Mouse (Mus musculus) adrenal gland (tissue): ENCODE results near the gene Gm13090.

Source experiments
- intact Hi-C: fragments of 180-260 bp; cut with DNase I; formaldehyde crosslinking; loops from one replicate; pipeline ENCODE4 v1.15.1; 2025

Gm13090 gene

DNA sequence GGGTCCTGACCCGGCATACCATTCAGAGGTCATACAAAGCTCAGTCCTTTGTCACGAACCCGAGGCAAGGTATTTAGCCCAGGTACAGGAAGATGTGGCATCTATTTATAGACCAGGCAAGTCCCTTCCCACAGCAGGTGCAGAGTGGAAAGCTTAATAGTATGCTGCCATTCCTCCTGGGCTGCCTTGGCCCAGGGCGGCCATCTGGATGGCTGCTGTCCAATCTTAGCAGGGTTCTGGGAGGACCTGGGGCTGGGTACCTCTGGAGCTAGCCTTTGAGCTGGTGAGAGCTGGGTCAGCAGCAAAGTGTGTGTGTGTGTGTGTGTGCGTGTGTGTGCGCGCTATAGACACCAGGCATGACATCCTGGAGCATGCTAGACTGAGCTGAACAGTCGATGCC is 46.1 kb downstream of the Gm13090 start:
- intact Hi-C loops: no loop called here

DNA sequence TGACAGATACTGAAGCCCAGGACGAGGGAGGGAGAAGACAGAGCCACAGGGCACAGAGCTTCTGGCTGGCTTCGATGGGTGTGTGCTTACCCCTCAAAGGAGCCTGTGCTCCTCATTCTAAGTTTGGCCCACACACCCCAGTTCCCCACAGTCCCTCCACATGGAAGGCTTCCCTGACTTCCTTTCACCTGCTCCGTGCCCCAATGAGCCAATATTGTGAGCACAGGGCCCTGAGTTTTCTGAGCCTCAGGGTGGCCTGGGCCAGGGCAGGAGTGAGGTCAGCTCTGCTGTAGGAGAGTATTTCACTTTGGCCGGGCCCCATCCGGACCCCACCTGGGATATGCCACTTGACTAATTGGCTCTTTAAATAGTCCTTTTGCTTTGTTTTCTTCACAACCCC is 48.3 kb downstream of the Gm13090 start:
- intact Hi-C loops: no loop called here

DNA sequence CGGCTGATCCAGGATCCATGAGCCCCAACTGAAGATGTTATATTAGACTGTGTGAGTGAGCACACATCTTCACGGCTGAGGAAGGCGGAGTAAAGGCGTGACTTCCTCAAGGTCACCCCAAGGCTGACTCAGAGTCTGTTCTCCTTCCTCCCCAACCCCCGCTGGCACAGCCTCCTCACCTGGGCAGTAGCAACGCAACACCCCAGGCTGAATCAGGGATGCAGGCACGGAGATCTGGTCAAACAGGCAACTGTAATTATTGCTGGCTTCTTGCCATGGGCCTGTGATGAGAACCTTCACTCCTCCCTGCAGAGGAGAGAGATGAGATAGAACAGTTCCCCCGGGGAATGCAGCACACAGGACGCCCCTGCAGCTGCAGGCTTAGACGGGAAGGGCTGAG is 48.8 kb downstream of the Gm13090 start:
- intact Hi-C loops: no loop called here

DNA sequence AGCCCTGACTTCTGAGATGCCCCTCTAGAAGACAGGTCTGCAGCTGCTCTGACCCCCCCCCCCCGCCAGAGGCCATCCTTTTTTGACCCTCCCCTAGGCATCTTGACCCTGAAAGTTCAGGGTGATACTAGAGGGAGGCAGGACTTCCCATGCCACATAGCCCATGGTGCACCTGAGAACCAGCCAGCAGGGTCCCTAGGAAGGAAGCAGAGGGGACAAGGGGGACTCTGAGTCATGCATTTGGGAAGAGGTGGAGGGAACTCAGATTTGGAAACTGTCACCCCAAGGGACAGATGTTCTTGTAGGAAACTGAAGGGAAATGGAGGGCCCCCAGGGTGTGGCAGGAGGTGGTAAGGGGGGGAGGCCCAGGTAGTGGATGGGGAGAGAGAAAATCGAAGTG is 49.2 kb downstream of the Gm13090 start:
- intact Hi-C loops: no loop called here

DNA sequence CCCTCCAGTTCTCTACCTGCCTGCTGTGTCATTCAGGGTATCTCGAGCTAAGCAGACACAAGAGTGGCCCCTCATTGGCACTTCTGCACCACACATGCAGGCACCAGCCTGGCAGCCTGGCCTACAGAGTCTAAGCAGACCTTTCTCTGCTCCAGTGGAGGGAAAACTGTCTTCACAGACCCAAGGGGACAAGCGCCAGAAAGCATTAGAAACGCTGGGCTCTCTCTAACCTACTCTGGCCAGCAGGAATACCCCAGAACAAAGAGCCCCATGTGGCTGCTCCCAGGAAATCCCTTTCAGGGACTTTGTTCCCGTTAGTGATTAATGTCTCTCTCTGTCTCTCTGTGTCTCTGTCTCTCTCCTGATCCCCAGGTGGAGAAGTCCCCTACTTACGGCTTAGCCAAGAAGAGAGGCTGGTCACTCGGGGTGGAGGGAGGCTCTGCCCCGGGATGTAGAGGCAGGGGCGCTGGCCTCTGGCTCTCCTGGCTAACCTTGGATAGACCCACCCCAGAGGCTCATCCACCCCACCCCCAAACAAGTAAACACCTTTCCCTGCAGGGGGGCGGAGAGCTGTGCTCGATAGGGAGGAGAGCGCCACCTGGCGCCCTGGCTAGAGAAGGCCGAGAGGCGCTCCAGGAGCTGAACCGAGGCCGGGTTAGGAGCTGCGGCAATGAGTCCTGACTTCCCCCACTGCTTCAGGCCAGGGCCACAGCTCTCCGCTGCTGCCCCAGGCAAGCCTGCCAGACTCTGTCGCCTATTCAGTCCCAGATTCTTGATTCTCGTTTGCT is 49.9 kb downstream of the Gm13090 start:
- intact Hi-C loops: no loop called here

DNA sequence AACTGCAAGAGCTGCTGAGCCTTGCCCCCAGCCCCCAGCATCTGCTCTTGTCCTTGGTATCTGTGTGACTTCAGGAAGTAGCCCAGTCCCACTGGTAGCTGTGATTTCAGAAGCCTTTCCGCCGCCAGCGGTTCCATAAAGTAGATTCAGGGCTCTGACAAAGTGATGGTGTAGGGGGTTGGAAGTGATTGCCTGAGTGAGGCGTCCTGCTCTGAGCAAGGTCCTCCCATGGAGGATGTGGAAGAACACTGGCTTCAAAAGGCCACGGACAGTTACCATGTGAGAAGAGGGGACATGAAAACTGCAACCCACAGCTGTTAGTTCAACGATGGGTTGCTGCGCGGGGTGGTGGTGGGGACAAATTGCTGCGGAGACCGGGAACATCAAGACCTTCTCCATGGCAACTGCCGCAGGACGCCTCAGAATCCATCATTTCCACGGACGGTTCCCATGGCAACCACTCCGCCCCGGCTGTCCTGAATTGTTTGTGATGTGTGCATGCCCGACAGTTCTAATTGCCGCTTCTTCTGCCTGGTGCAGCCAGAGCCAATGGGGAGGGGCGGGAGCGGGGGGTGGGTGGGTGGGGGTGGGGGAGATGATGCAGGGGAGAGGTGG is 51.1 kb downstream of the Gm13090 start:
- intact Hi-C loops: no loop called here
